Mouse (Mus musculus) bone marrow, adult 2 months (tissue): ENCODE measurements around the gene Plk4. TPM values are rescaled to one million over a fixed set of nuclear protein-coding genes. Genes with fewer than 3 reads are reported as not detected.
A peak's percentile ranks its signal among the peaks of the same experiment; 100 is the strongest.

ENCODE experiments used
- H3K27ac ChIP-seq: fragments of 200-500 bp; 2 replicates; pipeline ENCODE4 v1.5.1; 2012; ENCODE audit warnings: low read depth, mild to moderate bottlenecking, control low read depth, inconsistent platforms, low read length; ENCODE audit not compliant: control insufficient read depth, poor library complexity, insufficient read depth
- H3K4me1 ChIP-seq: fragments of 200-500 bp; 2 replicates; pipeline ENCODE4 v1.6.1; 2011; ENCODE audit warnings: low read length; ENCODE audit not compliant: control insufficient read depth, insufficient read depth
- H3K4me3 ChIP-seq: fragments of 200-500 bp; replicated peaks from 2 replicates; pipeline ENCODE3; 2011; ENCODE audit warnings: mild to moderate bottlenecking, low read depth, low read length, control low read depth; ENCODE audit not compliant: control insufficient read depth
- CTCF ChIP-seq: fragments of 200-500 bp; IDR thresholded peaks from 2 replicates; pipeline ENCODE4 v1.5.1; 2011; ENCODE audit warnings: low read length, control low read depth; ENCODE audit not compliant: control insufficient read depth, insufficient read depth
- POLR2A ChIP-seq: fragments of 200-500 bp; IDR thresholded peaks from 2 replicates; pipeline ENCODE4 v1.6.1; 2011; ENCODE audit warnings: low read depth, mild to moderate bottlenecking, control low read depth, low read length, borderline replicate concordance; ENCODE audit not compliant: control insufficient read depth
- WGBS: fragments of 180-500 bp; shearing (Covaris S2); methylation state at CpG from one replicate; pipeline ENCODE4 v1.1.7; 2018; 5-methylcytosine and 5-hydroxymethylcytosine counted together
- polyA plus RNA-seq: library from polyadenylated mRNA; stranded (reverse); fragments of >200 nt; gene quantifications from 2 replicates; pipeline ENCODE4 v1.2.4, GENCODE M21; 2011; ENCODE audit warnings: low replicate concordance; ENCODE audit not compliant: missing spikeins, insufficient read depth, insufficient read length

The Plk4 gene
- polyA plus RNA-seq: 21.5 and 38.5 TPM in 2 replicates

GRCm38 (mm10) chr3:40799530-40800372, at the start of gene Plk4:
TSS of gene Plk4 (plus strand) at chr3:40800019.
- TF ChIP-seq POLR2A (peak; percentile 59; the same call in 1 of the 2 replicates), CTCF (no peak)
- H3K4me3 ChIP-seq: peak within 1 kb of the TSS; percentile 97
- peak within 1 kb of the TSS; percentile 75 for H3K27ac ChIP-seq
- 2% methylated on average over 66 of the region's 66 CpGs for WGBS
- H3K4me1 ChIP-seq: peaks cover 2% of the 10 kb centered on the region

GRCm38 (mm10) chr3:40760746-40761145, 39.1 kb upstream of the Plk4 start:
- H3K27ac ChIP-seq: no peak overlapping the region
- no peaks in the 10 kb centered on the region for H3K4me1 ChIP-seq
- TF ChIP-seq CTCF (no peak), POLR2A (no peak)
- no peak overlapping the region for H3K4me3 ChIP-seq
- WGBS: 67% methylated on average over 3 of the region's 3 CpGs

GRCm38 (mm10) chr3:40761312-40761711, 38.5 kb upstream of the Plk4 start:
- TF ChIP-seq POLR2A (no peak), CTCF (no peak)
- no peak overlapping the region for H3K4me3 ChIP-seq
- WGBS: 89% methylated on average over 2 of the region's 2 CpGs

GRCm38 (mm10) chr3:40793783-40794182, 6.0 kb upstream of the Plk4 start:
- TF ChIP-seq POLR2A (no peak), CTCF (no peak)
- H3K27ac ChIP-seq: no peak overlapping the region
- no peak overlapping the region for H3K4me3 ChIP-seq
- WGBS: 90% methylated on average over 2 of the region's 2 CpGs
- H3K4me1 ChIP-seq: no peaks in the 10 kb centered on the region; the same call in 1 of the 2 replicates

More at GRCm38 (mm10) chr3:40761312-40761711, 38.5 kb upstream of the Plk4 start:
- Histone ChIP-seq H3K27ac (no peak overlapping the region), H3K4me1 (no peaks in the 10 kb centered on the region)

- H3K4me1 ChIP-seq: peaks cover 2% of the 10 kb centered on the region
- TF ChIP-seq POLR2A (no peak), CTCF (no peak)
- no peak overlapping the region for H3K27ac ChIP-seq
- no peak overlapping the region for H3K4me3 ChIP-seq
- WGBS: 76% methylated on average over 1 of the region's 1 CpGs
These were observed 1.8 kb upstream of the Plk4 start for GRCm38 (mm10) chr3:40798054-40798453.

GRCm38 (mm10) chr3:40798500-40798899, 1.3 kb upstream of the Plk4 start:
- peaks cover 2% of the 10 kb centered on the region for H3K4me1 ChIP-seq
- 48% methylated on average over 7 of the region's 7 CpGs for WGBS
- H3K27ac ChIP-seq: no peak overlapping the region
- H3K4me3 ChIP-seq: no peak overlapping the region
- no peak for TF ChIP-seq POLR2A
- TF ChIP-seq CTCF: peak; percentile 69

GRCm38 (mm10) chr3:40800373-40800823, 579 bp downstream of the Plk4 start:
- Histone ChIP-seq H3K27ac (peak overlapping the region; percentile 75), H3K4me3 (peak overlapping the region; percentile 97), H3K4me1 (peaks cover 2% of the 10 kb centered on the region)
- under 1% methylated on average over 34 of the region's 37 CpGs for WGBS
- TF ChIP-seq POLR2A (peak; percentile 19; the same call in 1 of the 2 replicates), CTCF (no peak)

- Histone ChIP-seq H3K4me1 (no peaks in the 10 kb centered on the region), H3K4me3 (no peak overlapping the region), H3K27ac (no peak overlapping the region)
- TF ChIP-seq CTCF: no peak
- TF ChIP-seq POLR2A: no peak
- WGBS: 82% methylated on average over 2 of the region's 2 CpGs
These were observed 7.1 kb downstream of the Plk4 start for GRCm38 (mm10) chr3:40806871-40807270.
